Mouse (Mus musculus) liver, embryonic 14.5 days (tissue): ENCODE measurements around the gene Parp3. TPM values are rescaled to one million over a fixed set of nuclear protein-coding genes. Genes with fewer than 3 reads are reported as not detected.

Experiments
- ATAC-seq: fragments of 200-750 bp; cut with Nextera tagmentation; 2 replicates; pipeline ENCODE4 v1.8.0; 2017; ENCODE audit warnings: moderate number of reproducible peaks, mild to moderate bottlenecking, moderate library complexity; ENCODE audit not compliant: insufficient read depth
- DNase-seq, 3 experiments: peaks; one replicate each; pipeline ENCODE4 v3.0.0-alpha.2; 2012 to 2013; ENCODE audit warnings: low read depth in 3 of 3, low spot score in 3 of 3
- H3K27ac ChIP-seq: fragments of 300-500 bp; sonication (generic); 2 replicates; pipeline ENCODE4 v1.5.1; 2014; ENCODE audit warnings: moderate library complexity, mild to moderate bottlenecking, control low read depth, inconsistent platforms
- H3K27me3 ChIP-seq: fragments of 300-500 bp; sonication (generic); 2 replicates; pipeline ENCODE4 v1.6.1; 2014; ENCODE audit warnings: mild to moderate bottlenecking, low read length, moderate library complexity; ENCODE audit not compliant: control insufficient read depth, insufficient read depth
- H3K36me3 ChIP-seq: fragments of 300-500 bp; sonication (generic); replicated peaks from 2 replicates; pipeline ENCODE4 v1.6.1; 2014; ENCODE audit warnings: low read depth; ENCODE audit not compliant: control insufficient read depth, insufficient read depth
- H3K4me1 ChIP-seq, 2 experiments: fragments of 200-500 bp in 1 of 2; fragments of 300-500 bp in 1 of 2; sonication (generic) in 1 of 2; replicated peaks; 2 replicates each; pipeline ENCODE4 v1.6.1; 2012 to 2014; ENCODE audit warnings: antibody characterized with exemption in 1 of 2, inconsistent platforms in 1 of 2, low read length in 1 of 2; ENCODE audit not compliant: control insufficient read depth in 2 of 2, insufficient read depth in 2 of 2
- H3K4me2 ChIP-seq: fragments of 300-500 bp; sonication (generic); 2 replicates; pipeline ENCODE4 v1.6.1; 2014; ENCODE audit warnings: low read depth, mild to moderate bottlenecking, control low read depth, moderate library complexity
- H3K4me3 ChIP-seq, 2 experiments: fragments of 200-500 bp in 1 of 2; fragments of 300-500 bp in 1 of 2; sonication (generic) in 1 of 2; 2 replicates each; pipeline ENCODE4 v1.5.1; 2012 to 2014; ENCODE audit warnings: low read depth in 2 of 2, low read length in 2 of 2, mild to moderate bottlenecking in 2 of 2, control low read depth in 1 of 2, inconsistent platforms in 1 of 2, moderate library complexity in 1 of 2; ENCODE audit not compliant: insufficient read depth in 1 of 2
- H3K9ac ChIP-seq: fragments of 300-500 bp; sonication (generic); replicated peaks from 2 replicates; pipeline ENCODE4 v1.6.1; 2014; ENCODE audit warnings: mild to moderate bottlenecking, control low read depth, moderate library complexity
- H3K9me3 ChIP-seq: fragments of 300-500 bp; sonication (generic); 2 replicates; pipeline ENCODE4 v1.6.1; 2016; ENCODE audit warnings: low read length, mixed read lengths; ENCODE audit not compliant: control insufficient read depth
- CTCF ChIP-seq: IDR thresholded peaks from 2 replicates; pipeline ENCODE4 v1.5.1; 2016; ENCODE audit warnings: antibody characterized with exemption, low read depth, control low read depth
- EP300 ChIP-seq: IDR thresholded peaks from 2 replicates; pipeline ENCODE4 v1.6.1; 2016; ENCODE audit warnings: antibody characterized with exemption, low read depth
- WGBS: fragments of 180-500 bp; shearing (Covaris S2); extraction: QIAGEN DNeasy Blood & Tissue Kit; methylation state at CpG from one replicate; pipeline ENCODE4 v1.1.7; 2014; ENCODE audit not compliant: insufficient replicate concordance; 5-methylcytosine and 5-hydroxymethylcytosine counted together
- polyA plus RNA-seq, 2 experiments: library from polyadenylated mRNA; depleted of rRNA in 1 of 2; stranded (reverse) in 1 of 2; unstranded in 1 of 2; fragments of >200 nt; fragmentation: Nextera tagmentation in 1 of 2; extraction: Ambion mirVana in 1 of 2; gene quantifications; 2 replicates each; pipeline versions ENCODE4 v1.2.1 to v1.2.3; 2012 to 2014

The Parp3 gene
- polyA plus RNA-seq (2012; rRNA removed) (1.3 TPM in 2 replicates), polyA plus RNA-seq (2014; fragmentation: Nextera tagmentation; extraction: Ambion mirVana) (0.77 and 0.91 TPM in 2 replicates)

DNA sequence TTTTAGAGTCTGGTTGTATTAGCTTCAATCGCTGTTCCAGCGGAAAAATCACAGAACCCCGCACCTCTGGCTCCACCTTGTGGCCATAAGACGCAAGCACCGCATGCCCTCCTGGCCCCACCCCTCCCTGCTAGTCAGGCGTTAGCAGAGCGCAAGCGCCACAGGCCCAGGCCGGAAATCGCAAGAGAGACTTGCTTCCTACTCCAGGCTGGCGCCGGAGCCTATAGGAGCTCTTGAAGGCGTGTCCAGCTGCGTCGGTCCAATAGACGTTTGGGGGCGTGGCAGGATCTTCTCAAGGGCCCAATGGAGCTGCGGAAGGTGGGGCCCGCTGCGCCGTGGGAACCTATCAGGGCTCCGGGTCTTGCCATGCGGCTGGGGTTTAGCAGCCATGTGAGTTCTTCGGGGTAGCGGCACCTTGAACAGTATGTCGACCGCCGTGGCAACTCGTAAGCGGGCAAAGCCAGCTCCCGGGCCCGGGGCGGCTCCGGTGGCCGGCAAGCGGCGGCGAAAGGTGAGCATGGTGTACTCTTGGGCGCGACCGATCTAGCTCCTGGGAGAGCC is at the start of gene Parp3:
Gene Parp3 (minus strand): TSS at position 26 of the 561 bp plus-strand sequence.
- TF ChIP-seq CTCF (peak; percentile 98), EP300 (no peak)
- H3K27ac ChIP-seq = no peak within 1 kb of the TSS
- peak within 1 kb of the TSS; percentile 92 for H3K4me2 ChIP-seq
- peak within 1 kb of the TSS; percentile 55 for H3K9ac ChIP-seq
- peaks cover 6 to 12% of the 10 kb centered on the region in 2 experiments; a peak in 3 of 4 replicates for H3K4me1 ChIP-seq
- H3K27me3 ChIP-seq = no peaks in the 10 kb centered on the region
- under 1% methylated on average over 41 of the region's 41 CpGs for WGBS
- no peaks in the 10 kb centered on the region for H3K36me3 ChIP-seq
- peak within 1 kb of the TSS; percentile 63 to 75 for H3K4me3 ChIP-seq
- H3K9me3 ChIP-seq = no peaks in the 10 kb centered on the region
- ATAC-seq (peak; percentile 99), DNase-seq (peak; percentile 99 to 100 (median 100))

DNA sequence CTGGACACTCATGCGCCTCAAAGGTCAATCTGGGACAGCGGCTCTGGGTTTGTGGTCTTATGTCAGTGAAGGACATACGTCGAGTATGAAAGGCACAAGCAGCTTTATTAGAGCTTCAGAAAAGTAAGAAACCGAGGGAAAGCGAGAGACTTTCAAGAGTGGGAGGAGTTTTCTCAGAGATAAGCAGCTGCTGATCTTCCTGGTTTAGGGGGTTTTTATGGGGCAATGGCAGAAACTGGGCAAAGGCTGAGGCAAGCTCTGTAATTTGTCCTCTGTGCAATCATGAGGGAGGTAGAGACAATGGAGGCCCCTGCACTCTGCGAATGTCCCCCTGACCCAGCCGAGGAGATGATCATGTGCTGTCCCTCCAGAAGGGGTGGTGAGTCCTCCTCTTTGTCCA is 43.2 kb upstream of the Parp3 start:
- no peak overlapping the region for H3K4me3 ChIP-seq
- no peaks in the 10 kb centered on the region for H3K9me3 ChIP-seq
- no peak overlapping the region for H3K27ac ChIP-seq
- no peak for TF ChIP-seq CTCF
- TF ChIP-seq EP300 = no peak
- H3K9ac ChIP-seq = no peak overlapping the region
- no peaks in the 10 kb centered on the region for H3K36me3 ChIP-seq
- H3K4me1 ChIP-seq = peaks cover 0 to 6% of the 10 kb centered on the region in 2 experiments; a peak in 2 of 4 replicates
- DNase-seq (peak in 1 of 3 experiments; percentile 9), ATAC-seq (no peak)
- H3K4me2 ChIP-seq = no peak overlapping the region
- no peaks in the 10 kb centered on the region for H3K27me3 ChIP-seq
- WGBS = 51% methylated on average over 8 of the region's 8 CpGs

DNA sequence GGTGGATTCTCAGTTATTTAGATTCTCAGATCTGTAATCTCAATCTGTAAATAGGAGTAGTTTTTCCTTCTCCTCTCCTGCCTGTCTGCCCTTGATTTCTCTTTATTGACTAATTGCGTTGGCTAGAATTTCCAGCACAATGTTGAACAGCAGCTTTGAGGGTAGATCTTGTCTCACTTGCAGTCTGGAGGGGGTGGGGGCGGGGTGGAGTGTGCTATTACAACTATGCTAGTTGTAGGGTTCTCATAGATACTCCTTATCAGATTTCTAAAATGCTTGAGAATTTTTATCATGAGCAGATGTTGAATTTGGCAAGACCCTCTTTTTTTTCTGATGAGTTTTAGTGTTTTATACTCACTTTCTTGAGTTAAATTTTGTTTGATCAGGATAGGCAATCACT is 42.7 kb upstream of the Parp3 start:
- WGBS = 40% methylated on average over 2 of the region's 2 CpGs
- ATAC-seq = no peak
- TF ChIP-seq EP300 (no peak), CTCF (no peak)
- Histone ChIP-seq H3K4me2 (no peak overlapping the region), H3K27ac (no peak overlapping the region), H3K4me1 (peaks cover 0 to 5% of the 10 kb centered on the region in 2 experiments; a peak in 2 of 4 replicates), H3K27me3 (no peaks in the 10 kb centered on the region), H3K9ac (no peak overlapping the region), H3K4me3 (no peak overlapping the region), H3K36me3 (no peaks in the 10 kb centered on the region), H3K9me3 (no peaks in the 10 kb centered on the region)
- DNase-seq = no peak

DNA sequence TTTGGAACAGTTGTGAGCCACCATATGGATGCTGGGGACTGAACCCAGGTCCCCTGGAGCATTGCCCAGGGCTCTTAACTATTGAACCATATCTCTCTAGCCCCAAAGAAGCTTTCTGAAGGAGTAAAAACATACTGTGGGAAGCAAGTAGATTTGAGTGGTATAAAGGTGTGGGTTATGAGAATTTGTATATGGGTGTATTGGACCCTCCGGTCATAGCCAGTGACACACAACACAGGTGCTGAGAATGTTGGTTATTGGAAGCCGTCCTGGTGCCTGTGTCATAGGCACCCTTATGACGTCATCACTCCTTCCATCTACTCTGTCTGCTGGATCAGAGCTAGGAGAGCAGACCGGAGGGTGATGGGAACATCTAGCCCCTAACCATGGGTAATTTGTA is 37.5 kb upstream of the Parp3 start, which contains the start of gene Iqcf5:
Gene Iqcf5 (plus strand): TSS at position 301 of the 400 bp plus-strand sequence.
- WGBS = 65% methylated on average over 4 of the region's 4 CpGs
- Histone ChIP-seq H3K4me1 (peaks cover 0 to 5% of the 10 kb centered on the region in 2 experiments; a peak in 2 of 4 replicates), H3K4me3 (no peak within 1 kb of the TSS), H3K36me3 (no peaks in the 10 kb centered on the region), H3K27ac (no peak within 1 kb of the TSS), H3K9ac (no peak within 1 kb of the TSS), H3K9me3 (no peaks in the 10 kb centered on the region), H3K4me2 (no peak within 1 kb of the TSS), H3K27me3 (no peaks in the 10 kb centered on the region)
- DNase-seq (no peak), ATAC-seq (no peak)
- no peak for TF ChIP-seq EP300
- no peak for TF ChIP-seq CTCF

DNA sequence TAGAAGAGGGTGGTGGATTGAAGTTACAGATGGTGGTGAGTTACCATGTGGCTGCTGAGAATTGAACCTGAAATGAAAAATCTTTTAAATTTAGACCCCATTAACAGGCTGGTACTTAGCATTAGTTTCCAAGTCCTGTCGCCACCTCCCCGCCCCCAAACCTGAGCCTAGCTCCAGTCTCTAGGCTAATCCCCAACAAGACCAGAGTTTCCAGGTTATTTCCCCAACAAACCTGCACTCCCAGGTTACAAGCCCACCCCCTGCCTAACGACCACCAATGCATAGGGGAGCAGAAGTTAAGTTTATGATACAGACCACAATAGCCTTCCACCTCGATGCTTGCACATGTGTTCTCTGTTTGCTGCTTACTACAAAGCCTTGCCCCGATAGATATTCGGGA is 36.8 kb upstream of the Parp3 start:
- TF ChIP-seq CTCF (no peak), EP300 (no peak)
- Histone ChIP-seq H3K27me3 (no peaks in the 10 kb centered on the region), H3K4me3 (no peak overlapping the region), H3K4me2 (no peak overlapping the region), H3K4me1 (peaks cover 0 to 5% of the 10 kb centered on the region in 2 experiments; a peak in 1 of 4 replicates), H3K9ac (no peak overlapping the region), H3K9me3 (no peaks in the 10 kb centered on the region), H3K27ac (no peak overlapping the region), H3K36me3 (no peaks in the 10 kb centered on the region)
- no peak for ATAC-seq
- 62% methylated on average over 6 of the region's 6 CpGs for WGBS
- DNase-seq = no peak
